Mouse (Mus musculus) neural tube, embryonic 12.5 days (tissue): ENCODE measurements around the gene Lmbr1l. TPM values are rescaled to one million over a fixed set of nuclear protein-coding genes. Genes with fewer than 3 reads are reported as not detected.

ENCODE experiments used
- ATAC-seq: fragments of 200-750 bp; cut with Nextera tagmentation; 2 replicates; pipeline ENCODE4 v1.8.0; 2017; ENCODE audit warnings: low read depth, mild to moderate bottlenecking, moderate TSS enrichment, moderate library complexity; ENCODE audit not compliant: low FRiP score
- H3K27ac ChIP-seq: fragments of 300-500 bp; sonication (generic); 2 replicates; pipeline ENCODE4 v1.5.1; 2016
- H3K27me3 ChIP-seq: fragments of 300-500 bp; sonication (generic); replicated peaks from 2 replicates; pipeline ENCODE4 v1.6.1; 2016; ENCODE audit warnings: mild to moderate bottlenecking
- H3K36me3 ChIP-seq: fragments of 300-500 bp; sonication (generic); 2 replicates; pipeline ENCODE4 v1.6.1; 2016; ENCODE audit warnings: mild to moderate bottlenecking
- H3K4me1 ChIP-seq: fragments of 300-500 bp; sonication (generic); 2 replicates; pipeline ENCODE4 v1.6.1; 2016
- H3K4me2 ChIP-seq: fragments of 300-500 bp; sonication (generic); replicated peaks from 2 replicates; pipeline ENCODE4 v1.6.1; 2016; ENCODE audit warnings: mild to moderate bottlenecking
- H3K4me3 ChIP-seq: fragments of 300-500 bp; sonication (generic); 2 replicates; pipeline ENCODE4 v1.5.1; 2016
- H3K9ac ChIP-seq: fragments of 300-500 bp; sonication (generic); 2 replicates; pipeline ENCODE4 v1.6.1; 2016; ENCODE audit warnings: mild to moderate bottlenecking
- H3K9me3 ChIP-seq: fragments of 300-500 bp; sonication (generic); 2 replicates; pipeline ENCODE4 v1.6.1; 2016; ENCODE audit warnings: mild to moderate bottlenecking
- WGBS: fragments of 180-500 bp; shearing (Covaris S2); methylation state at CpG from one replicate; pipeline ENCODE4 v1.1.7; 2016; 5-methylcytosine and 5-hydroxymethylcytosine counted together
- polyA plus RNA-seq: library from polyadenylated mRNA; unstranded; fragments of >200 nt; fragmentation: Nextera tagmentation; extraction: Ambion mirVana; gene quantifications from 2 replicates; pipeline ENCODE4 v1.2.1, GENCODE M21; 2016

The Lmbr1l gene
- polyA plus RNA-seq, 1 experiment from 2014 or later = 40.0 TPM

GRCm38 (mm10) chr15:98891907-98892606 is 26.0 kb downstream of the Lmbr1l start:
- H3K9me3 ChIP-seq = no peaks in the 10 kb centered on the region
- H3K36me3 ChIP-seq = no peaks in the 10 kb centered on the region
- peaks cover 24% of the 10 kb centered on the region for H3K4me1 ChIP-seq
- peaks cover 57% of the 10 kb centered on the region for H3K27me3 ChIP-seq
- H3K4me3 ChIP-seq = no peak overlapping the region
- H3K27ac ChIP-seq = no peak overlapping the region
- no peak overlapping the region for H3K9ac ChIP-seq
- no peak for ATAC-seq
- WGBS = 47% methylated on average over 6 of the region's 6 CpGs
- no peak overlapping the region for H3K4me2 ChIP-seq

GRCm38 (mm10) chr15:98891198-98891742 is 26.8 kb downstream of the Lmbr1l start:
- Histone ChIP-seq H3K4me1 (peaks cover 24% of the 10 kb centered on the region), H3K27ac (no peak overlapping the region), H3K9ac (no peak overlapping the region), H3K4me2 (peak overlapping the region; percentile 23; the same call in 1 of the 2 replicates), H3K27me3 (peaks cover 49% of the 10 kb centered on the region), H3K9me3 (no peaks in the 10 kb centered on the region), H3K4me3 (no peak overlapping the region), H3K36me3 (no peaks in the 10 kb centered on the region)
- ATAC-seq = no peak
- WGBS = 11% methylated on average over 19 of the region's 19 CpGs

GRCm38 (mm10) chr15:98887526-98887925 is 30.5 kb downstream of the Lmbr1l start:
- ATAC-seq = no peak
- Histone ChIP-seq H3K27me3 (peaks cover 11% of the 10 kb centered on the region), H3K27ac (no peak overlapping the region), H3K4me3 (no peak overlapping the region), H3K36me3 (no peaks in the 10 kb centered on the region), H3K9ac (no peak overlapping the region), H3K4me1 (no peaks in the 10 kb centered on the region), H3K4me2 (no peak overlapping the region), H3K9me3 (no peaks in the 10 kb centered on the region)
- WGBS = 86% methylated on average over 7 of the region's 7 CpGs

GRCm38 (mm10) chr15:98886667-98887387 is 31.2 kb downstream of the Lmbr1l start:
- Histone ChIP-seq H3K4me1 (no peaks in the 10 kb centered on the region), H3K4me3 (no peak overlapping the region), H3K36me3 (no peaks in the 10 kb centered on the region), H3K27me3 (peaks cover 8% of the 10 kb centered on the region; the same call in 1 of the 2 replicates), H3K9me3 (no peaks in the 10 kb centered on the region), H3K27ac (no peak overlapping the region), H3K4me2 (no peak overlapping the region), H3K9ac (no peak overlapping the region)
- ATAC-seq = no peak
- WGBS = 74% methylated on average over 8 of the region's 8 CpGs

- Histone ChIP-seq H3K27me3 (no peaks in the 10 kb centered on the region), H3K4me1 (peaks cover 5% of the 10 kb centered on the region; the same call in 1 of the 2 replicates), H3K9me3 (no peaks in the 10 kb centered on the region), H3K4me2 (no peak overlapping the region), H3K36me3 (no peaks in the 10 kb centered on the region), H3K9ac (no peak overlapping the region), H3K27ac (no peak overlapping the region), H3K4me3 (no peak overlapping the region)
- WGBS = 70% methylated on average over 1 of the region's 1 CpGs
- no peak for ATAC-seq
Measured at GRCm38 (mm10) chr15:98884106-98884505, 33.9 kb downstream of the Lmbr1l start.

- ATAC-seq = no peak
- no peak overlapping the region for H3K27ac ChIP-seq
- no peaks in the 10 kb centered on the region for H3K9me3 ChIP-seq
- peaks cover 5% of the 10 kb centered on the region; the same call in 1 of the 2 replicates for H3K4me1 ChIP-seq
- H3K27me3 ChIP-seq = no peaks in the 10 kb centered on the region
- no peaks in the 10 kb centered on the region for H3K36me3 ChIP-seq
- no peak overlapping the region for H3K4me3 ChIP-seq
- no peak overlapping the region for H3K9ac ChIP-seq
- H3K4me2 ChIP-seq = no peak overlapping the region
Measured at GRCm38 (mm10) chr15:98883661-98884060, 34.4 kb downstream of the Lmbr1l start.

- Histone ChIP-seq H3K27ac (no peak overlapping the region), H3K4me3 (no peak overlapping the region), H3K9ac (peak overlapping the region; percentile 14), H3K4me1 (peaks cover 5% of the 10 kb centered on the region; the same call in 1 of the 2 replicates), H3K36me3 (no peaks in the 10 kb centered on the region), H3K4me2 (peak overlapping the region; percentile 82), H3K27me3 (no peaks in the 10 kb centered on the region), H3K9me3 (no peaks in the 10 kb centered on the region)
- ATAC-seq = peak; percentile 41
- 9% methylated on average over 5 of the region's 5 CpGs for WGBS
Measured at GRCm38 (mm10) chr15:98881656-98882008, 36.4 kb downstream of the Lmbr1l start.

- Histone ChIP-seq H3K27me3 (no peaks in the 10 kb centered on the region), H3K4me3 (peak overlapping the region; percentile 53), H3K27ac (peak overlapping the region; percentile 54), H3K4me1 (peaks cover 5% of the 10 kb centered on the region; the same call in 1 of the 2 replicates), H3K9ac (peak overlapping the region; percentile 66), H3K4me2 (peak overlapping the region; percentile 82), H3K36me3 (no peaks in the 10 kb centered on the region), H3K9me3 (no peaks in the 10 kb centered on the region)
- WGBS = under 1% methylated on average over 48 of the region's 48 CpGs
- ATAC-seq = peak; percentile 99
Measured at GRCm38 (mm10) chr15:98880978-98881655, 36.9 kb downstream of the Lmbr1l start.

GRCm38 (mm10) chr15:98877331-98877730 is 40.7 kb downstream of the Lmbr1l start:
- ATAC-seq = no peak
- H3K27ac ChIP-seq = no peak overlapping the region
- H3K4me1 ChIP-seq = peaks cover 5% of the 10 kb centered on the region
- H3K27me3 ChIP-seq = no peaks in the 10 kb centered on the region
- no peaks in the 10 kb centered on the region for H3K9me3 ChIP-seq
- no peak overlapping the region for H3K4me2 ChIP-seq
- H3K9ac ChIP-seq = no peak overlapping the region
- no peak overlapping the region for H3K4me3 ChIP-seq
- 21% methylated on average over 3 of the region's 3 CpGs for WGBS
- H3K36me3 ChIP-seq = no peaks in the 10 kb centered on the region

- no peaks in the 10 kb centered on the region for H3K36me3 ChIP-seq
- peaks cover 35% of the 10 kb centered on the region for H3K4me1 ChIP-seq
- peak overlapping the region; percentile 97 for H3K4me2 ChIP-seq
- H3K27ac ChIP-seq = peak overlapping the region; percentile 95
- ATAC-seq = peak; percentile 87
- peak overlapping the region; percentile 99 for H3K9ac ChIP-seq
- 2% methylated on average over 51 of the region's 51 CpGs for whole genome bisulfite sequencing
- H3K4me3 ChIP-seq = peak overlapping the region; percentile 99
- H3K27me3 ChIP-seq = no peaks in the 10 kb centered on the region
- H3K9me3 ChIP-seq = no peaks in the 10 kb centered on the region
Measured at GRCm38 (mm10) chr15:98871916-98872888, 45.8 kb downstream of the Lmbr1l start.
